Comparison of ENCODE assay signal across 10 mouse cellular contexts in genomic region chr12:80827464-80828015, GRCm38 (mm10). TPM values are rescaled to one million over a fixed set of nuclear protein-coding genes. Genes with fewer than 3 reads are reported as not detected.
DNase-seq lines count a peak whose midpoint lies in the region; ATAC-seq lines count a peak whose summit lies in the region.
"Had no signal": no experiment of that assay in that cellular context is flagged by ENCODE, and none has a peak within 500 bp of the region (broad histone marks: within the 10 kb centered on the region; RNA-seq: fewer than 3 reads in every experiment).

No protein-coding gene starts in this region.

- DNase-seq in heart, adult 11 months: peak; percentile 97
- DNase-seq in kidney, postnatal 25 days: peak; percentile 66 to 70
- no peak for DNase-seq in thymus, adult 18-20 months
- DNase-seq in retina, postnatal 1 day: no peak

- no peak overlapping the region for H3K9ac ChIP-seq in heart, embryonic 11.5 days (ENCODE audit: low read depth, low read length)
- H3K9ac ChIP-seq in heart, embryonic 12.5 days: no peak overlapping the region; the same call in 1 of the 2 replicates
- H3K9ac ChIP-seq: neural tube, embryonic 12.5 days had no signal

- H3K36me3 ChIP-seq in heart, embryonic 11.5 days (ENCODE audit: control insufficient read depth, insufficient read depth, low read length): no peaks in the 10 kb centered on the region
- H3K36me3 ChIP-seq in heart, embryonic 12.5 days: no peaks in the 10 kb centered on the region

- ATAC-seq in heart, embryonic 11.5 days (replicated peaks; ENCODE audit: insufficient number of reproducible peaks, low FRiP score, low TSS enrichment): no peak
- peak; percentile 15; the same call in 1 of the 2 replicates for ATAC-seq in heart, embryonic 12.5 days (ENCODE audit: insufficient number of reproducible peaks, low FRiP score)
- peak; percentile 12; the same call in 1 of the 2 replicates for ATAC-seq in megakaryocyte progenitor cell, adult 5-6 weeks (replicated peaks; ENCODE audit: poor library complexity)
- ATAC-seq: Patski had no signal

- peaks cover 7% of the 10 kb centered on the region for H3K4me1 ChIP-seq in heart, embryonic 11.5 days (ENCODE audit: control insufficient read depth, insufficient read depth, low read length)
- peaks cover 27% of the 10 kb centered on the region for H3K4me1 ChIP-seq in brown adipose tissue, adult 24 weeks (ENCODE audit: control insufficient read depth, insufficient read depth, insufficient read length, low read length)
- H3K4me1 ChIP-seq in heart, embryonic 12.5 days (replicated peaks): peaks cover 35% of the 10 kb centered on the region

- no peak overlapping the region for H3K4me3 ChIP-seq in heart, embryonic 11.5 days (ENCODE audit: low read depth, low read length)
- peak overlapping the region; percentile 17; the same call in 1 of the 2 replicates for H3K4me3 ChIP-seq in brown adipose tissue, adult 24 weeks (ENCODE audit: insufficient read depth, low read depth, low read length)
- H3K4me3 ChIP-seq in heart, embryonic 12.5 days: no peak overlapping the region
- H3K4me3 ChIP-seq: neural tube, embryonic 12.5 days had no signal

- H3K9me3 ChIP-seq in heart, embryonic 11.5 days (replicated peaks; ENCODE audit: control insufficient read depth, low read length): no peaks in the 10 kb centered on the region
- H3K9me3 ChIP-seq in heart, embryonic 12.5 days (replicated peaks): no peaks in the 10 kb centered on the region
- H3K9me3 ChIP-seq: neural tube, embryonic 12.5 days had no signal

- H3K27me3 ChIP-seq in heart, embryonic 11.5 days (ENCODE audit: control insufficient read depth, insufficient read depth, low read length): no peaks in the 10 kb centered on the region
- no peaks in the 10 kb centered on the region for H3K27me3 ChIP-seq in heart, embryonic 12.5 days (replicated peaks)
- H3K27me3 ChIP-seq: neural tube, embryonic 12.5 days; Patski had no signal

- WGBS in heart, embryonic 11.5 days (ENCODE audit: insufficient replicate concordance): 44% methylated on average over 5 of the region's 5 CpGs
- 40% methylated on average over 5 of the region's 5 CpGs for WGBS in heart, embryonic 12.5 days

- no peak overlapping the region for H3K27ac ChIP-seq in heart, embryonic 11.5 days (ENCODE audit: low read depth, low read length)
- H3K27ac ChIP-seq in brown adipose tissue, adult 24 weeks (replicated peaks; ENCODE audit: low read depth, low read length): peak overlapping the region; percentile 36
- H3K27ac ChIP-seq in heart, embryonic 12.5 days (ENCODE audit: poor library complexity, severe bottlenecking): peak overlapping the region; percentile 51; the same call in 1 of the 2 replicates
- H3K27ac ChIP-seq: neural tube, embryonic 12.5 days had no signal

- H3K4me2 ChIP-seq in heart, embryonic 11.5 days: no peak overlapping the region
- no peak overlapping the region; the same call in 1 of the 2 replicates for H3K4me2 ChIP-seq in heart, embryonic 12.5 days
- H3K4me2 ChIP-seq: neural tube, embryonic 12.5 days had no signal

RNA-seq across cellular contexts. Expression of gene Susd6, which starts 37.2 kb away (rescaled TPM):
- polyA plus RNA-seq in heart, embryonic 11.5 days (2014; fragmentation: Nextera tagmentation; extraction: Ambion mirVana): 17.7 and 20.4 TPM in 2 replicates
- polyA plus RNA-seq in brown adipose tissue, adult 24 weeks (2012; ENCODE audit: insufficient read depth, insufficient read length, missing spikeins): 12.1 and 13.8 TPM in 2 replicates
- polyA plus RNA-seq in heart, embryonic 12.5 days (2016; fragmentation: Nextera tagmentation; extraction: Ambion mirVana): 22.4 and 22.7 TPM in 2 replicates
- 12.8 and 14.5 TPM in 2 replicates for total RNA-seq in megakaryocyte progenitor cell, adult 5-6 weeks (2015)
- 15.9 and 19.4 TPM in 2 replicates for total RNA-seq in megakaryocyte progenitor cell, adult 5-6 weeks (2017)

Comparison
In these comparisons a context has a peak if more than half of its experiments do, and no peak if none do; other contexts are left out.
1. DNase-seq: peak in heart, adult 11 months (single experiment) and kidney, postnatal 25 days (2 of 2); none in thymus, adult 18-20 months (0 of 2) and retina, postnatal 1 day (single experiment).